Mouse (Mus musculus): ENCODE measurements at regions not wholly inside any gene's neighbourhood (a gene's known extent, or its start where the extent isn't known, plus 50 kb on each side); places are given as distances from the start of the nearest gene placed in this dataset.

- in situ Hi-C loops (cut with MboI; ENCODE audit: low pct_unique_long_range_greater_than_20kb in 1 of 2, low sequenced_read_pairs in 2 of 2, unreplicated experiment in 1 of 2): no loop called here
Observed at GRCm38 (mm10) chr3:50922347-50922746, 301.9 kb upstream of the Noct start.

- in situ Hi-C loops (cut with MboI; ENCODE audit: low pct_unique_long_range_greater_than_20kb in 1 of 2, low sequenced_read_pairs in 2 of 2, unreplicated experiment in 1 of 2): no loop called here
Observed at GRCm38 (mm10) chr3:50922832-50923231, 301.4 kb upstream of the Noct start.

GRCm38 (mm10) chr3:50923327-50923726, 300.9 kb upstream of the Noct start:
- in situ Hi-C loops (cut with MboI; ENCODE audit: low pct_unique_long_range_greater_than_20kb in 1 of 2, low sequenced_read_pairs in 2 of 2, unreplicated experiment in 1 of 2): no loop called here

- in situ Hi-C loops (cut with MboI; ENCODE audit: low pct_unique_long_range_greater_than_20kb in 1 of 2, low sequenced_read_pairs in 2 of 2, unreplicated experiment in 1 of 2): no loop called here
Observed at GRCm38 (mm10) chr3:50927318-50927717, 296.9 kb upstream of the Noct start.

- in situ Hi-C loops (cut with MboI; ENCODE audit: low pct_unique_long_range_greater_than_20kb in 1 of 2, low sequenced_read_pairs in 2 of 2, unreplicated experiment in 1 of 2): no loop called here
Observed at GRCm38 (mm10) chr3:50929013-50929412, 295.2 kb upstream of the Noct start.

- in situ Hi-C loops (cut with MboI; ENCODE audit: low pct_unique_long_range_greater_than_20kb in 1 of 2, low sequenced_read_pairs in 2 of 2, unreplicated experiment in 1 of 2): no loop called here
Observed at GRCm38 (mm10) chr3:50932397-50933089, 291.7 kb upstream of the Noct start.

GRCm38 (mm10) chr3:50933090-50933443, 291.2 kb upstream of the Noct start:
- in situ Hi-C loops (cut with MboI; ENCODE audit: low pct_unique_long_range_greater_than_20kb in 1 of 2, low sequenced_read_pairs in 2 of 2, unreplicated experiment in 1 of 2): no loop called here

- in situ Hi-C loops (cut with MboI; ENCODE audit: low pct_unique_long_range_greater_than_20kb in 1 of 2, low sequenced_read_pairs in 2 of 2, unreplicated experiment in 1 of 2): no loop called here
Observed at GRCm38 (mm10) chr3:50939602-50940001, 284.6 kb upstream of the Noct start.

GRCm38 (mm10) chr3:50940656-50941055, 283.6 kb upstream of the Noct start:
- in situ Hi-C loops (cut with MboI; ENCODE audit: low pct_unique_long_range_greater_than_20kb in 1 of 2, low sequenced_read_pairs in 2 of 2, unreplicated experiment in 1 of 2): no loop called here

GRCm38 (mm10) chr3:50953456-50953855, 270.8 kb upstream of the Noct start:
- in situ Hi-C loops (cut with MboI; ENCODE audit: low pct_unique_long_range_greater_than_20kb in 1 of 2, low sequenced_read_pairs in 2 of 2, unreplicated experiment in 1 of 2): no loop called here

GRCm38 (mm10) chr3:50970386-50970785, 253.9 kb upstream of the Noct start:
- in situ Hi-C loops (cut with MboI; ENCODE audit: low pct_unique_long_range_greater_than_20kb in 1 of 2, low sequenced_read_pairs in 2 of 2, unreplicated experiment in 1 of 2): no loop called here

- in situ Hi-C loops (cut with MboI; ENCODE audit: low pct_unique_long_range_greater_than_20kb in 1 of 2, low sequenced_read_pairs in 2 of 2, unreplicated experiment in 1 of 2): no loop called here
Observed at GRCm38 (mm10) chr3:50973081-50973480, 251.2 kb upstream of the Noct start.

- in situ Hi-C loops (cut with MboI; ENCODE audit: low pct_unique_long_range_greater_than_20kb in 1 of 2, low sequenced_read_pairs in 2 of 2, unreplicated experiment in 1 of 2): no loop called here
Observed at GRCm38 (mm10) chr3:50976141-50976780, 248.0 kb upstream of the Noct start.

GRCm38 (mm10) chr3:50976818-50977217, 247.4 kb upstream of the Noct start:
- in situ Hi-C loops (cut with MboI; ENCODE audit: low pct_unique_long_range_greater_than_20kb in 1 of 2, low sequenced_read_pairs in 2 of 2, unreplicated experiment in 1 of 2): no loop called here

GRCm38 (mm10) chr3:50978636-50979035, 245.6 kb upstream of the Noct start:
- in situ Hi-C loops (cut with MboI; ENCODE audit: low pct_unique_long_range_greater_than_20kb in 1 of 2, low sequenced_read_pairs in 2 of 2, unreplicated experiment in 1 of 2): no loop called here

GRCm38 (mm10) chr3:50979592-50979991, 244.7 kb upstream of the Noct start:
- in situ Hi-C loops (cut with MboI; ENCODE audit: low pct_unique_long_range_greater_than_20kb in 1 of 2, low sequenced_read_pairs in 2 of 2, unreplicated experiment in 1 of 2): no loop called here

- in situ Hi-C loops (cut with MboI; ENCODE audit: low pct_unique_long_range_greater_than_20kb in 1 of 2, low sequenced_read_pairs in 2 of 2, unreplicated experiment in 1 of 2): no loop called here
Observed at GRCm38 (mm10) chr3:50981751-50982150, 242.5 kb upstream of the Noct start.

- in situ Hi-C loops (cut with MboI; ENCODE audit: low pct_unique_long_range_greater_than_20kb in 1 of 2, low sequenced_read_pairs in 2 of 2, unreplicated experiment in 1 of 2): no loop called here
Observed at GRCm38 (mm10) chr3:50982649-50983048, 241.6 kb upstream of the Noct start.

GRCm38 (mm10) chr3:50983126-50983525, 241.1 kb upstream of the Noct start:
- in situ Hi-C loops (cut with MboI; ENCODE audit: low pct_unique_long_range_greater_than_20kb in 1 of 2, low sequenced_read_pairs in 2 of 2, unreplicated experiment in 1 of 2): no loop called here

Data from mouse embryonic stem cell (cell line).